Mouse (Mus musculus) heart, embryonic 14.5 days (tissue): ENCODE data around the gene Map4k2. TPM values are rescaled to one million over a fixed set of nuclear protein-coding genes. Genes with fewer than 3 reads are reported as not detected.

Experiments
- ATAC-seq: fragments of 200-750 bp; cut with Nextera tagmentation; 2 replicates; pipeline ENCODE4 v1.8.0; 2017; ENCODE audit warnings: low read depth, moderate TSS enrichment; ENCODE audit not compliant: insufficient number of reproducible peaks, insufficient read depth, low FRiP score
- H3K27ac ChIP-seq, 2 experiments: fragments of 200-500 bp in 1 of 2; fragments of 300-500 bp in 1 of 2; sonication (generic) in 1 of 2; replicated peaks in 1 of 2; 2 replicates each; pipeline ENCODE4 v1.5.1; 2012 to 2014; ENCODE audit warnings: low read depth in 2 of 2, low read length in 2 of 2, control low read depth in 1 of 2, mild to moderate bottlenecking in 1 of 2, mixed read lengths in 1 of 2; ENCODE audit not compliant: control insufficient read depth in 1 of 2, insufficient read depth in 1 of 2
- H3K27me3 ChIP-seq: fragments of 300-500 bp; sonication (generic); 2 replicates; pipeline ENCODE4 v1.6.1; 2014; ENCODE audit warnings: mild to moderate bottlenecking, low read length, control low read depth; ENCODE audit not compliant: control insufficient read depth, insufficient read depth
- H3K36me3 ChIP-seq: fragments of 300-500 bp; sonication (generic); 2 replicates; pipeline ENCODE4 v1.6.1; 2014; ENCODE audit warnings: mild to moderate bottlenecking, control low read depth, low read length, mixed read lengths; ENCODE audit not compliant: control insufficient read depth, insufficient read depth
- H3K4me1 ChIP-seq, 2 experiments: fragments of 200-500 bp in 1 of 2; fragments of 300-500 bp in 1 of 2; sonication (generic) in 1 of 2; 2 replicates each; pipeline ENCODE4 v1.6.1; 2012 to 2014; ENCODE audit warnings: low read length in 2 of 2, control low read depth in 1 of 2, mixed read lengths in 1 of 2; ENCODE audit not compliant: control insufficient read depth in 2 of 2, insufficient read depth in 2 of 2
- H3K4me2 ChIP-seq: fragments of 300-500 bp; sonication (generic); 2 replicates; pipeline ENCODE4 v1.6.1; 2014; ENCODE audit warnings: mild to moderate bottlenecking, low read length
- H3K4me3 ChIP-seq, 2 experiments: fragments of 200-500 bp in 1 of 2; fragments of 300-500 bp in 1 of 2; sonication (generic) in 1 of 2; 2 replicates each; pipeline ENCODE4 v1.5.1; 2012 to 2014; ENCODE audit warnings: low read length in 2 of 2, mild to moderate bottlenecking in 2 of 2, control low read depth in 1 of 2, low read depth in 1 of 2, moderate library complexity in 1 of 2; ENCODE audit not compliant: control insufficient read depth in 1 of 2, insufficient read depth in 1 of 2
- H3K9ac ChIP-seq: fragments of 300-500 bp; sonication (generic); 2 replicates; pipeline ENCODE4 v1.6.1; 2014; ENCODE audit warnings: mild to moderate bottlenecking, low read length
- H3K9me3 ChIP-seq: fragments of 300-500 bp; sonication (generic); 2 replicates; pipeline ENCODE4 v1.6.1; 2016; ENCODE audit warnings: low read length, control low read depth; ENCODE audit not compliant: control insufficient read depth
- WGBS: fragments of 180-500 bp; shearing (Covaris S2); extraction: QIAGEN DNeasy Blood & Tissue Kit; methylation state at CpG from one replicate; pipeline ENCODE4 v1.1.7; 2014; 5-methylcytosine and 5-hydroxymethylcytosine counted together
- polyA plus RNA-seq: library from polyadenylated mRNA; unstranded; fragments of >200 nt; fragmentation: Nextera tagmentation; extraction: Ambion mirVana; gene quantifications from 2 replicates; pipeline ENCODE4 v1.2.1, GENCODE M21; 2014

Map4k2 gene
- polyA plus RNA-seq, 1 experiment from 2014 or later: 13.0 TPM

DNA sequence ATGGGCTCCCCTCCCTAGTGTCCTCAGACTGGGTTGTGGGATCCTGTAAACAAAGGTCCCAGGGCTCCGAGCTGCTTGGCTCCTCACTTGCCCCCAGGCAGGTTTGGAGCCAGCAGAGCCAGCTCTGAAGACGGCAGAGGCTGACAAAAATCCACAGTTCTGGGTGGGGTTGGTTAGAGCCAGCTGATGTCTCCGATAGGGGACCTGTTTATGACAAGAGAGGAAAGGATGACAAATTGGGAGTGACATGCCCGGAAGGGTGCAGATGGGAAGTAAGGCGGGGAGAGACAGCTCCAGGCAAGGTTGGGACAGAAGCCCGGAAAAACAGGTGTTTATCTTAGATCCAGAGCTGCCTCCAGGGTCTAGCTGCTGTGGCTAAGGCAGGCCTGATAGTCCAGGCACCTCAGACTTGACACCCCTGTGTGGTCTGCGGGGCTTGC lies 40.5 kb upstream of the Map4k2 start:
- Histone ChIP-seq H3K4me2 (no peak overlapping the region), H3K9me3 (no peaks in the 10 kb centered on the region), H3K36me3 (peaks cover 50% of the 10 kb centered on the region), H3K9ac (no peak overlapping the region), H3K4me3 (no peak overlapping the region), H3K4me1 (peaks cover 0 to 12% of the 10 kb centered on the region in 2 experiments), H3K27ac (peak overlapping the region; percentile 46 to 48; a peak in 3 of 4 replicates), H3K27me3 (no peaks in the 10 kb centered on the region)
- no peak for ATAC-seq
- 55% methylated on average over 7 of the region's 7 CpGs for WGBS

DNA sequence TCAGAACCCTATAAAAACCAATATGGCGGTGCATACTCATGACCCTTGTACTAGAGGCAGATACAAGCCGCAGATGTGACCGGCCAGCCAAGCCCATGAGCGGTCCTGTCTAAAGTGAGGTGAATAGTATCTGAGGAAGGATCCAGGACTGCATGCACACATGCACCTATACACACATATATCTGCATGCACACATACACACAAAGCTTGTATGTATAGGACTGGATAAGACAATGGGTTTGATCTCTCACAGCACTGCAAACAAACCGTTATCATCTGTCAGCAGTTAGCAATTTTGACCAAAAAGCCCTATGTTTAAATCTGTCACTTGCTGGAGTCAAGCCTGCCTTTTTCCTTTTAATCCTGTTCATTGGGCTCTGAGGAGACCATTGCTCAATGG lies 38.8 kb upstream of the Map4k2 start:
- no peaks in the 10 kb centered on the region for H3K27me3 ChIP-seq
- H3K9ac ChIP-seq: no peak overlapping the region
- H3K4me3 ChIP-seq: no peak overlapping the region
- 88% methylated on average over 5 of the region's 5 CpGs for WGBS
- 0 out of 4 replicates have a peak overlapping the region, but pooled peaks of 1 of the 2 experiments have one; percentile 28 for H3K27ac ChIP-seq
- peaks cover 4 to 19% of the 10 kb centered on the region in 2 experiments for H3K4me1 ChIP-seq
- H3K36me3 ChIP-seq: peaks cover 33% of the 10 kb centered on the region
- no peak for ATAC-seq
- no peaks in the 10 kb centered on the region for H3K9me3 ChIP-seq
- no peak overlapping the region for H3K4me2 ChIP-seq

GRCm38 (mm10) chr19:6302522-6302921 lies 38.4 kb upstream of the Map4k2 start:
- H3K36me3 ChIP-seq: peaks cover 29% of the 10 kb centered on the region
- ATAC-seq: no peak
- H3K27me3 ChIP-seq: no peaks in the 10 kb centered on the region
- H3K4me2 ChIP-seq: no peak overlapping the region
- H3K9ac ChIP-seq: no peak overlapping the region
- H3K27ac ChIP-seq: 0 out of 4 replicates have a peak overlapping the region, but pooled peaks of 1 of the 2 experiments have one; percentile 28
- peaks cover 4 to 20% of the 10 kb centered on the region in 2 experiments for H3K4me1 ChIP-seq
- no peaks in the 10 kb centered on the region for H3K9me3 ChIP-seq
- H3K4me3 ChIP-seq: no peak overlapping the region
- 43% methylated on average over 4 of the region's 4 CpGs for WGBS

GRCm38 (mm10) chr19:6303831-6304230 lies 37.1 kb upstream of the Map4k2 start:
- ATAC-seq: no peak

GRCm38 (mm10) chr19:6304787-6305516 lies 36.0 kb upstream of the Map4k2 start:
- Histone ChIP-seq H3K27ac (0 out of 4 replicates have a peak overlapping the region, but pooled peaks of 1 of the 2 experiments have one; percentile 33), H3K27me3 (no peaks in the 10 kb centered on the region), H3K9ac (no peak overlapping the region), H3K4me2 (no peak overlapping the region), H3K9me3 (no peaks in the 10 kb centered on the region), H3K4me3 (no peak overlapping the region), H3K36me3 (peaks cover 10% of the 10 kb centered on the region), H3K4me1 (peaks cover 4 to 20% of the 10 kb centered on the region in 2 experiments)
- 22% methylated on average over 5 of the region's 5 CpGs for WGBS
- peak; percentile 45 for ATAC-seq

More at GRCm38 (mm10) chr19:6303831-6304230, 37.1 kb upstream of the Map4k2 start:
- Histone ChIP-seq H3K27me3 (no peaks in the 10 kb centered on the region), H3K4me1 (peaks cover 4 to 20% of the 10 kb centered on the region in 2 experiments), H3K27ac (peak overlapping the region in 1 of 2 experiments; percentile 33; a peak in 1 of 4 replicates), H3K9me3 (no peaks in the 10 kb centered on the region), H3K36me3 (peaks cover 16% of the 10 kb centered on the region), H3K4me3 (no peak overlapping the region), H3K9ac (0 out of 2 replicates have a peak overlapping the region, but pooled peaks have one; percentile 21), H3K4me2 (no peak overlapping the region)
- 45% methylated on average over 6 of the region's 6 CpGs for WGBS

DNA sequence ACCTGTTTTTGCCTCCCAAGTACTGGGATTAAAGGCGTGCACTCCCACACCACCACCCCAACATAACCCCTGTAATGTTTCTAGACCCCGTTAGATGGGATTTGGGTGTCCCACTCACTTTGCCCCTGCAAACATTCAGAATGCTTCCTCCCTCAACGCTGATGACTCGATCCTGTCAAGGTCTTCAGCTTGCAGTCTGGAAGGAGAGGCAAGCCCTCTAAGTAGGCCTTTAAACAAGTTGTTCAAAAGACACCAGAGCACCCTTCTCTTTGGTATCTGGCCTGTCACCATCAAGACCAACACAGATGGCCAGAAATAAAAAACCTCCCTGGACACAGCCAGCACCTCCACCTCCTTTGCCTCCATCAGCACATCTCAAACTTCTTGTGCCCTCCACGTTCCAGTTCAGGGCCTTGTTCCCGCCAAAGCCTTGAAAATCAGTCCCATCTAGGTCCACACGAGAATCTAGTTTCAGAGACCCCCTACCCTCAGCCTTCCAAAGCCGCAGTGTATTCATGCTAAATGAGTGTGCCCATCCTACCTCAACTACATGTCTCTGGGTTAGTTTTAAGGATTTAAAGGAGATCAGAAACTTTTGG lies 35.3 kb upstream of the Map4k2 start:
- Histone ChIP-seq H3K36me3 (peaks cover 11% of the 10 kb centered on the region), H3K9me3 (no peaks in the 10 kb centered on the region), H3K27me3 (no peaks in the 10 kb centered on the region), H3K4me2 (peak overlapping the region; percentile 74), H3K27ac (peak overlapping the region in 1 of 2 experiments; percentile 72; a peak in 2 of 4 replicates), H3K9ac (peak overlapping the region; percentile 77), H3K4me3 (peak overlapping the region; percentile 70 to 75), H3K4me1 (peaks cover 4 to 14% of the 10 kb centered on the region in 2 experiments)
- ATAC-seq: no peak
- 54% methylated on average over 8 of the region's 8 CpGs for WGBS

- Histone ChIP-seq H3K4me1 (peaks cover 4 to 14% of the 10 kb centered on the region in 2 experiments), H3K9ac (peak within 1 kb of the TSS; percentile 77), H3K36me3 (peaks cover 16% of the 10 kb centered on the region), H3K4me2 (peak within 1 kb of the TSS; percentile 74), H3K9me3 (no peaks in the 10 kb centered on the region), H3K27me3 (no peaks in the 10 kb centered on the region), H3K27ac (peak within 1 kb of the TSS; percentile 70 to 72), H3K4me3 (peak within 1 kb of the TSS; percentile 70 to 75)
- peak; percentile 74 for ATAC-seq
- under 1% methylated on average over 37 of the region's 38 CpGs for WGBS
Measured at GRCm38 (mm10) chr19:6306137-6306551, 34.8 kb upstream of the Map4k2 start, which contains the start of gene Cdc42bpg. Gene Cdc42bpg, plus strand, starts transcription at chr19:6306456.
